Mouse (Mus musculus) urinary bladder, postnatal 25 days (tissue): ENCODE data around the gene Mcidas.
"Not testable (repeated sequence)": the region's sequence is repeated elsewhere in the genome, so short reads cannot be mapped to it uniquely, and the experiment has no call there.

ENCODE experiments used
- DNase-seq: peaks from one replicate; pipeline ENCODE4 v3.0.0; 2022; ENCODE audit warnings: low spot score

Mcidas gene

DNA sequence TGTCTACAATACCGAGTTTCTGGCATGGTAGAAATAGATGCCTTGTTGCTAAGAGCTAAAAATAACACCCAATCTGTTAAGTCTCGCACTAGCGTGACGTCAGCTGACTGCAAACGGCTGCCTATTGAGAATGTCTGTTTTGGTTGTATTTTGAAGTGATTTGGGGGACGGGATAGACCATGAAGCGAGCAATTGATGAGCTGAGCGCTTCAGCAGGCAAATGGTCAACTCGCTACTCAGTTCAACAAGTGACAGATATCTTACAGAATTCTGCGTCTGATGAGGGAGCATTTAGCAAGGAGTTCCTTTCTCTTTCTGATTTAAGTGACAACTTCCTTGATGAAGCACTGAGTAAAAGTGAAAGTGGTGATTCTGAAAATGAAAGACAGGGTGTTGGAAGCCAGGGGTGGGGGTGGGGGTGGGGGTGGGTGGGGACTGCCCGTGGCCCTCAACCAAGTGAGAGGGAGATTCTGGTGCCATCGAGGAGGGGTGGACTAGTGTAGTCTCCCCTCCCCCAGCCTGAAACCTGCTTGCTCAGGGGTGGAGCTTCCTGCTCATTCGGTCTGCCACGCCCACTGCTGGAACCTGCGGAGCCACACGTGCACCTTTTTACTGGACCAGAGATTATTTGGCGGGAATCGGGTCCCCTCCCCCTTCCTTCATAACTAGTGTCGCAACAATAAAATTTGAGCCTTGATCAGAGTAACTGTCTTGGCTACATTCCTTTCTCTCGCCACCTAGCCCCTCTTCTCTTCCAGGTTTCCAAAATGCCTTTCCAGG, 19.7 kb downstream of the Mcidas start:
- DNase-seq = not testable (repeated sequence)

DNA sequence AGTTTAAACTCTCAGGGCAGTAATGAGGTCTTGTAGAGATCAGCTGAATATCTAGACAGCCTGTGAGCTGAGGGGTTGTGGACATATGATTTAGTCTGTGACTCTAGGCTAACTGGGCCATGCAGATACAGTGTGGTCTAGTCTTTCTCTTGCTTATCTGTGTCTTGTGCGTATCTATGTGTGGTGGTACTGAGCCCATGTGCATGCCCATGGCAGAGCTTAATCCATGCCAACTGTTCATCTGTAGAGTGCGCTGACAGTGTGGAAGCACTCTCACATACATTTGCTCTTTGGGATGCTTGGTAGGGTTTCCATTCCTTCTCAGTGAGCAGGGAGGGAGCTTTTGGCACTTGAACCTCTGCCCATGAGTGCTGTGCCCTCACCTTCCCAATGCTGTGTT, 27.9 kb downstream of the Mcidas start:
- no peak for DNase-seq

DNA sequence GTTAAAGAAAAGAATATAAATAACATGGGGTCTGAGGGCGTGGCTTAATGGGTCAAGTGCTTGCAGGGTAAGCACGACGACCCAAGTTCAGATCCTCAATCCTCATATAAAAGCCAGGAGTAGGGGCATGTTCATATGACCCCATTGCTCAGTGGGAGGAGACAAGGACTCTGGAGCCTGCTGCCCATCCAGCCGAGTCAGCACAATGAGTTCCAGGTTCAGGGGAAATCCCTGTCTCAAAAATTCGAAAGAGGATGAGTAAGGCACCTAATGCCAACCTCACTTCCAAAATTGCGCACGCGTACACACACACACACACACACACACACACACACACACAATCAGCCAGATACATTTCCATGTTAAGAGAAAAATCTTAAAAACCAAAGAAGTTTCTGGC, 28.8 kb downstream of the Mcidas start:
- no peak for DNase-seq

DNA sequence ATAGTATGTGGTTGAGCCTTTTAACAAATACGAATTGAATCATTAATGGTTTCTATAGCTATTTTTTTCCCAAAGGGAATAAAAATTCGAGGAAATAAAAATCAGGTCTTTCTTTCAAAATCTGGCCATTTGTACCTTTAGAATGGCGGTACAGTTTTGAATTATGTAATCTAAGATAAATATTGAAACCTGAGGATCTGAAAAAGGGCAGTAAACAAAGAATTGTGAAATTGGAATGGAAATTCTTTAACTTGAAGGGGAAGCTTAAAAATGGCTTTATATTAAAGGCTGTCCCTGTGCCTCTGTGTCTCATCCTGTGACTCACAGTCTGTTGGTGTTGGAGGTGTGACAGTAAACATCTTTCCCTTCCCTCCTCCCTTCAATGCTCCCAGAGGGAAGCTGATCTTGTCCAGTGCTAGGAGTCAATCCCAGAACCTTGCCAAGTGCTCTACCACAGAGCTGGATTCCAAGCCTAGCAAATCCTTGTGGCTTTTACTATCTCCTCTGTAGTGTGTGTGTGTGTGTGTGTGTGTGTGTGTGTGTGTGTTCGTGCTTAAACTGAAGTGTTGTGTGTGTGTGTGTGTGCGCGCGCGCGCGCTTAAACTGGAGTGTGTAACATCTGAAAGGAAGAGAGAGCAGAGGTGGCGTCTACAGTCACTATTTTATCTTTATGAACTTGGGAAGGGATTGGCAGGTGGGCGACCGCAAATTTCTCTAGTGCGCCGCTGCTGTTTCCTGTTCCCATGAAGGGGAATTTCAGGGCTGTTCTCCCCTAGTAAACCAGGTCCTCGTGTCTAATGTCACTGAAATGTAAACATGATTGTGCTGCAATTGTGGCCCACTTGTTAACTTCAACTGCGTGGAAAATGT, 29.9 kb downstream of the Mcidas start:
- no peak for DNase-seq

DNA sequence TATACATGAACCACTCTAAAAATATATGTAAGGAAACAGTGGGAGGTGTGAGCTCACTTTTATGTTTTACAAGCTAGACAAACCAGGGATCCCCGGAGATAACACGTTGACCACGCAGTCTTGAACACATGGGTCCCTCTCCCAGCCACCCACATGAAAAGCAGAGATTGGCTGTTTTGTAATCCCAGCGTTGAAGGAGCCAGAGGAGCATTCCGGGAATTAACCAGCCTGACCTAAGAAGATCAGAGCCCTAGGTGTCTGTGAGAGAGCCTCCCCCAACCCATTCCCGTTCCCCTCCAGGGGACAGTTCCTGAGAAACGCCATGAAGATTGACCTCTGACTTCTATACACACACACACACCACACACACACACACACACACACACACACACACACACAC, 37.7 kb downstream of the Mcidas start:
- no peak for DNase-seq

DNA sequence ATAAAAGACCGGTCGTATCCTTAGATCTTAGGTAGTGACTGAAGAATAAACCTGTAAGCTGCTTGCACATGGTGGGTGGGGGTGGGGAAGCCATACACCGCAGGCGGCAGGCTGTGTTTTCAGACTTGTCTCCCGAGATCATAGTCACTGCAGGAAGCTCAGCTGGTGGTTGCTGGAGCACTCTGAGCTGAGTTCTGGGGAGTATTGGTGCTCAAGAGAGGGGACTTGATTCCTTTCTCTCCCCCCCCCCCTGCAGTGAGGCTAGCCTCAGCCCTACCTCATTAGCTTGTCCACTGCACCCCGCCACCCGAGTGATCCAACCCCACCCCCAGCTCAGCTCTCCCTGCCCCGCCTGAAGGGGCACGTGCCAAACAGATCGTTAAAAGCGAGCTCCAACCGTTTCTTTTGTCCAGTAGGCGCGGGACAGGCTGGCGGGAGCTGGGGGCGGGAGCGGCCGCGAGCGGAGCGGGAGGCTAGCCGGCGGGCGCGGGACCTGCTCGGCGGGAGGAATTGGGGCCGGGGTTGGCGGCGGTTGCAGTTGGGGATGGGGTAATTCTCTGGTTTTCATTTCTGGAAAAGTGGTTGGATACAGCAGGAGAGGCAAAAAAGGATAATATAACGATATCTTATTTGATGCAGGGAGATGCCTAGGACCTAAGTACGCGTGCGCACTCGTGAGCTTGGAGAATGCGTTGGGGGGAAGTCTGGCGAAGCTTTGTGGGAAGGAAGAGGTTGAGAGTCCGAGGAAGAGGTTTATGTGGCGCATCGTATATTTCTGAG, 38.3 kb downstream of the Mcidas start:
- DNase-seq = peak; percentile 15

DNA sequence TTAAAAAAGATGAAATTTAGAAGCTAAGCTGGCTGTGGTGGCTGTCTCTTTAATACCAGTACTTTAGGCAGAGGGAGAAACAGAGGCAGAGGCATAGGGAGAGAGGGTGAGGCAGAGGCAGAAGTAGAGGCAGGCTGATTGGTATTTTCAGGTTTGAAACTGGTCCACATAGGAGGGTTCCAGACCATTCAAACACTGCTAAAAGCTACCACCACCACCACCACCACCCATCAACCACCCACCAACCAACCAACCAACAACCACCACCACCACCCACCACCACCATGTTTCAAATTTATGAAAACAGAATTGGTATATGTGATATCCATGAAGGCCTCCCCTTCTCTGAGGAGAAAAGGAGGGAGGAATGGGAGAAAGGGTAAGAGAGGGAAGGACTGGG, 39.2 kb downstream of the Mcidas start:
- DNase-seq = no peak

DNA sequence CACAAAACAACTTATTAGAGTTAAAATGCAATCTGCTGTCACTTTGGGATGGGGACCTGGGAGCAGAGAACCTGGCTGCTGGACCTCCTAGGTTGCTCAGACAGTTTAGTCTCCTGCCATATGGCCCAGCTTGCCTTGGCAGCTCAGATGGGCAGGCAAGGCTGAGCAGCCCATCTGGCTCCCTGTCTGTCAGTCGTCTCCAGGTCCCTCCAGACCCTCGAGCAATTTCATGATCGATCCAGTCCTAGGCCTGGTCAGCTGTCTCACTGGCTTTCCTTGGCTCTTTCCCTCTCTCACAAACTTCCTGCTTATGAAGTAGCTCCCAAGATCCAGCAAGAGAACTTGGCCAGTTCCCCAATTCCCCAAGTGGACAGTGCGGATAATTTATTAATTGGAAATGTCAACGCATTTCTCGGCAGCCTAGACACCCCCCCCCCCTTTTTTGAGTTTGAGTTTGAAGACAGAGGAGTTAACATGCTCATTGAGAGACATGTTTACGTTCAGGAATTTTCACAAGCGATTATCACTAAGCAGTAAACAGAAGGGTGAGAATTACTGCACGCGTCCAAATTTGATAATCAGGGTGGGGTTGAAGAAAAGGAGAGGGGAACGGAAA, 40.7 kb downstream of the Mcidas start:
- DNase-seq = no peak

DNA sequence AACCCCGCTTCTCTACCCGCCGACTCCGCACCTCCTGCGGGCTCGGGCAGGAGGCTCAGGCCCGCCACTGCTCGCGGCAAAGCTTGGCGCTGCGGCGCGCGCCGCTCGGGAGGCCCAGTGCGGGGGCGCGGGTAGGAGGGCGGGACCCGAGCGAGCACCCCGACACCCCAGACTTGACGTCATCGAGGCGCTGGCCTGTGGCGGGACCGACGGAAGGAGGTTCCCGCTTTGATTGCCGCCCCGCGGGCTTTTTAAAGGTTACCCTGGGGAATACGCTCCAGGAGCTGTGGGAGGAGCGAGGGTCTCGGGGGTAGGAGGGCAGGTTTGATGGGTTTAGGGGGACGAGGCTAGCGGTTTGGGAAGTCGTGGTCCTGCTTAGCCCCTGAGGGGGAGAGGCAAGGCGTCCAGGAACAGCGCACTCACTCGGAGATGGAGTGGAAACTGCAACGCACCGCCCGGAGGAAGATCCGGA, 41.3 kb downstream of the Mcidas start, which contains the start of gene Cdc20b:
Gene Cdc20b (plus strand): TSS at position 162 of the 472 bp plus-strand sequence.
- peak; percentile 44 for DNase-seq

DNA sequence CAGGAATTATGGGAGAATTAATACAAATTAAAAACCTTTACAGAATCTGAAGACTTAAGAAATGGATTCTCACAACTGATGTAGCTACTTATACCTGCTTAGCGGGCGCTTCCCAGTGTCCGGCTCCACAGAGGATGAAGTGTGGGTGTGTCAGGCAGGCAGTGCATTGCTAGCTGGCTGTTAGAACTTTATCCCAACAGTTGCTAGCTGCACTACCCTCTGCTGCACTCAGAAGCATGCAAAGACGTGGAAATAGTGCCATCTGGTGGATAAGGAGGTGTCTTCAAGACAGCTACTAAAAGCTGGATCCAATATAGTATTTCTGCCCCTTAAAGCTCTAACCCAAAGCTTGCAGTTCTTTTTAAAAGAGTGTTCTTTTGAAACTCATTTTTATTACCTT, 42.2 kb downstream of the Mcidas start:
- peak; percentile 46 for DNase-seq

DNA sequence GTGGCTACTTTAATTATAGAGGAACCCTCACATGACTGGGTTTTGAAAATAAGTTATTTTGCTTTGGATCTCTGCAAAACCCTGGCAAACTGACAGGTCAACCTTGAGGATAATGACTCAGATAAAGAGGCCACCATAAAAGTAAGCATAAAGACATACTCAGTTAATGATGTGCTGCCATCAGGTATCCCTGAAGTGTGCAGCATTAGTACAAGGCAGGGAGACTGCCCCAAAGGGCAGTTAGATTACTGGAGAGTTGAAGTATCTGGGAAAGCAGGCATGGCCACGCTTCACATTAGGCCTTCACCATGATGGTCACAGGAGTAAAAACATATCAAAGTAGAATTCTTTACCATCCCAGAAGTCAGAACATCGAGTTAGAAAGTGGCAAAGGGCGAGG, 51.2 kb downstream of the Mcidas start:
- no peak for DNase-seq

DNA sequence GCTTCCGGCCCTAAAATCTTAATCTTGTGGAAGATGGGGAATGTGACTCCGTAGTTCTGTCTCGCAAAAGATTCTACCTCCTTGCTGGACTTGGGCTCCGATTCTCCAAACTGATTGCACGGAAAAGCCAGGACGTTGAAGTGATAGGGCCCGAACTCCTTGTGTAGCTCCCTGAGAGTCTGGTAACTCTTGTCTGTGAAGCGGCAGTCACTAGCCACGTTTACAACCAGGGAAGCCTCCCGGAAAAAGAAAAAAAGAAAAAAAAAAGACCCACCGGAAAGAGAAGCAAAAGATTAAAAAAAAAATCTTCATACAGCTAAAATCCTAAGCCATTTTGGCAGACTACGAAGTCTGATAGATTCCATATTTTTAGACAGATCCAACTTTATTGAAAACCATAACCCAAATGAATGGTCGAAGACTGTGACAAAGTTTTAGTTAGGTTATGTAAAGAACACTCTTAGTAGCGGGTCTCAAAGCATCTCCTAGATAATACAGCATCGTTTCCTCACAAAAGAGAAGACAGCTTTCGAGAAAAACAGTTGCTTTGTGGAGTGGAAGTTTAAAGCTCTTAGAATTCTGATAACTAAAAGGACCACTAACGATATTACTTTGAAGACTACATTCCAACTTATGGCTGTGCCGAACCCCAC, 51.9 kb downstream of the Mcidas start:
- DNase-seq = peak; percentile 6

DNA sequence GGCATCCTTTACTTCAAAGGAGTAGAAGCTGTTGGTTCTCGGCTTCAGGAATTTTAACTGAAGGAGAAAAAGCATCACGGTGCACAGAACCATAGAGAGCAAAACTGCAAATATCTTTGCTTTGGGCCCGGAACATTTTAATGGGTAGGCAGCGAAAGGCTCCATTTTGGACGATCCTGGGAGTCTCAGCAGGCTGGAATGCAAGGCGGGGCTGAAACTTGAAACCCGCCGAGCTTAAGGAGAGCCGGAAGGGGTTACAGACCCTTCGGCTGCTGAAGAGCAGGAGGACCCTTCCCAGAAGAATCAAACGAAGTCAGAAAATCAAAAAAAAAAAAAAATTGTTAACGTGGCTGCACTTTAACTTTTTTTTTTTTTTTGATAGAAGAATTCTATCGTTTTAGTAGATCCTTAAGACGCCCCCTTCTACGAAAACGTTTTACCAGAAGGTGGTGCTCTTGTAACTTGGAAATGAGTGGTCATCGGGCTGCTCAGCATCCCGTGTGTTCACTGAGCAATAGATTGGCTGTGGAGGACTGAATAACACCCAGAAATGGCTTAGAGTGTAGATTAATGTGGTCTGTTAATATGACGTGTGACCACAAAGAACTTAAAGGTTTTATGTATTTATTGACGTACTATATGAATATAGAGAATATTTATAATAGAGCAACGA, 52.7 kb downstream of the Mcidas start, which contains the start of gene Gpx8:
Gene Gpx8 (minus strand): TSS at position 200 of the 673 bp plus-strand sequence.
- peak; percentile 50 for DNase-seq

DNA sequence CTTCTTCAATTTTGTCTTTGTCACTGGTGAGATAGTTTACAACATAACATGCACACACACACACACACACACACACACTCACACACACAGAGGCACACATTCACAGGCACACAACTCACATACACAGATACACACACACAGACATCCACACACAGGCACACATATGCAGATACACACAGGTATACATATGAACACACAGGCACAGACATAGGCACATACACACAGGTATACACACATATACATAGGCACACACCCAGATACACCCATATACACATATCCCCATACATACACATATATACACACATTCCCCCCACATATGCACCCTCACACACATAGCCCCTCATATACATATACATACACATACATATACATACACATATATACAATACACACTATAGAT, 53.4 kb downstream of the Mcidas start:
- no peak for DNase-seq

DNA sequence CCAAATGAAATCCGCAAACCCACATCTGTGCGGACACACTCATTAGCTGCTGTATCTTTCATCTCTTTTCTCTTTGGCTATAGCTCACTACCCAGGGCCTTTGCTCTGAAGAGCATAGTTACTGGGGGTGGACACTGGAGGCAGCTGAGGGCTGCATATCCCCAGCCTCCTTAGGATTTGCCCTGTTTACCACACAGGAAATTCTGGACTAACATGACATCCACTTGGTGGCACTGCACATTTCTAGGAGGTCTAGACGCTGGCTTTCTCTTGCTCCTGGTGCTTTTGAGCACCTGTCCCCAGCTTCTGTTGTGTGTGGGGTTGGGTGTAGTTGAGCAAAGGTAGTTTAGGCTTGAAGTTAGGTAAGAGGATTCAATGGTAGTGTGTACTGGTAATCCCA, 54.0 kb downstream of the Mcidas start:
- no peak for DNase-seq
